Mouse (Mus musculus) hindbrain, postnatal 0 days (tissue): ENCODE results near the gene S100a13. TPM values are rescaled to one million over a fixed set of nuclear protein-coding genes. Genes with fewer than 3 reads are reported as not detected.

Source experiments
- ATAC-seq: fragments of 200-750 bp; cut with Nextera tagmentation; 2 replicates; pipeline ENCODE4 v1.8.0; 2017; ENCODE audit warnings: mild to moderate bottlenecking, moderate TSS enrichment, moderate library complexity
- DNase-seq: peaks from one replicate; pipeline ENCODE4 v3.0.0-alpha.2; 2015; ENCODE audit warnings: low spot score
- H3K27ac ChIP-seq: fragments of 300-500 bp; sonication (generic); 2 replicates; pipeline ENCODE4 v1.5.1; 2014; ENCODE audit warnings: mild to moderate bottlenecking
- H3K27me3 ChIP-seq: fragments of 300-500 bp; sonication (generic); 2 replicates; pipeline ENCODE4 v1.6.1; 2014; ENCODE audit warnings: low read length, mixed read lengths; ENCODE audit not compliant: insufficient read depth
- H3K36me3 ChIP-seq: fragments of 300-500 bp; sonication (generic); 2 replicates; pipeline ENCODE4 v1.6.1; 2014; ENCODE audit warnings: low read length, mixed read lengths; ENCODE audit not compliant: insufficient read depth
- H3K4me1 ChIP-seq: fragments of 300-500 bp; sonication (generic); 2 replicates; pipeline ENCODE4 v1.6.1; 2014; ENCODE audit warnings: antibody characterized with exemption, low read length, mixed read lengths; ENCODE audit not compliant: insufficient read depth
- H3K4me2 ChIP-seq: fragments of 300-500 bp; sonication (generic); 2 replicates; pipeline ENCODE4 v1.6.1; 2014; ENCODE audit warnings: low read depth, mild to moderate bottlenecking, low read length, moderate library complexity, mixed read lengths
- H3K4me3 ChIP-seq: fragments of 300-500 bp; sonication (generic); 2 replicates; pipeline ENCODE4 v1.5.1; 2014; ENCODE audit warnings: low read length
- H3K9ac ChIP-seq: fragments of 300-500 bp; sonication (generic); replicated peaks from 2 replicates; pipeline ENCODE4 v1.6.1; 2014; ENCODE audit warnings: mild to moderate bottlenecking, low read length, moderate library complexity, mixed read lengths
- H3K9me3 ChIP-seq: fragments of 300-500 bp; sonication (generic); 2 replicates; pipeline ENCODE4 v1.6.1; 2016; ENCODE audit warnings: low read length, mixed read lengths
- CTCF ChIP-seq: IDR thresholded peaks from 2 replicates; pipeline ENCODE4 v1.5.1; 2016; ENCODE audit warnings: antibody characterized with exemption, control low read depth, low read depth
- WGBS: fragments of 180-500 bp; shearing (Covaris S2); extraction: QIAGEN DNeasy Blood & Tissue Kit; methylation state at CpG from one replicate; pipeline ENCODE4 v1.1.7; 2014; 5-methylcytosine and 5-hydroxymethylcytosine counted together
- polyA plus RNA-seq: library from polyadenylated mRNA; unstranded; fragments of >200 nt; fragmentation: Nextera tagmentation; extraction: Ambion mirVana; gene quantifications from 2 replicates; pipeline ENCODE4 v1.2.1, GENCODE M21; 2015
- total RNA-seq: library from RNA; depleted of rRNA; stranded (reverse); fragments of >200 nt; gene quantifications from 2 replicates; pipeline ENCODE4 v1.2.3, GENCODE M21; 2014; rRNA removed

The S100a13 gene
- total RNA-seq (5.2 and 10.9 TPM in 2 replicates), polyA plus RNA-seq (37.9 and 41.4 TPM in 2 replicates)

DNA sequence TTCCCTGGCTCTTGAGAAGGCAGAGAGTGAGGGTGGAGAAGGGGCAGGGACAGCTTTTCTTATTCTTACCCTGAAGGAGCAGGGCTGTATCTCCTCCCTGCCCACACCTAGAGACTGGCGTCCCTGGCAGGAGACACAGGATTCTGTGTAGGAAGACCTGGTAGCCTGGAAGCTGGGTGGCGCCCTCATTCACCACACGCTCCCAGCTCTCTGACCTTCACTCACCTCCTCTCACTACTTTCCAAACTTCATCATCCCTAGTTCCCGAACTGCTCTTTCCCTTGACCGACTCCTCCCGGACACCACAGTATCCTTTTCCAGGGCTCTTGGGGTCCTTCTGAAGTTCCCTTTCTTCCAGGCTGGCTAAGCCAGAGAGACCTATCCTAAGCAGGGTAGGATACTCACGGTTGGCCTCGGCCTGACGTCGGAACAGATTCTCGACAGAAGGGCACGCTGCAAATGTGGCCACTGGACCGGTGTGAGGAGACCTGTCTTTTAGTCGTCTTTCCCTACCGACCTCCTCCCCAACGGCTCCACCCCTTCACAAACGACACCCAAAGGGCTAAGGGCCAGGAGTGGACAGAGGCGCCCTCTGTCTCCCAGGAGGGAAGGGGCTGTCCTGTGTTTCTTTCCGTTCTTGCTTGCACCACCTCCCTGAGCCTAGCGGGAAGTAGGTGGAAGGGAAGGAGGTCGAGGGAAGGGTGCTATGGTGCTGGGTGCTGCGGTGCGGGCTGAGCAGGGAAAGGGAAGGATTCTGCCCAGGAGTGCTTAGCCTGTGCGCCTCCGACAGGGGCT, at the start of gene S100a13, which contains the start of gene S100a1:
Gene S100a13, plus strand, starts transcription at position 640 of the 795 bp plus-strand sequence.
Gene S100a1, minus strand, starts transcription at position 597 of the 795 bp plus-strand sequence.
- Histone ChIP-seq H3K9me3 (no peaks in the 10 kb centered on the region), H3K27me3 (peaks cover 4% of the 10 kb centered on the region), H3K4me1 (peaks cover 7% of the 10 kb centered on the region; the same call in 1 of the 2 replicates), H3K9ac (0 out of 2 replicates have a peak within 1 kb of the TSS, but pooled peaks have one; percentile 22), H3K27ac (peak within 1 kb of the TSS; percentile 42; the same call in 1 of the 2 replicates), H3K4me2 (peak within 1 kb of the TSS; percentile 56), H3K4me3 (peak within 1 kb of the TSS; percentile 26), H3K36me3 (no peaks in the 10 kb centered on the region)
- WGBS = 8% methylated on average over 24 of the region's 25 CpGs
- ATAC-seq = peak; percentile 37; the same call in 1 of the 2 replicates
- DNase-seq = peak; percentile 52
- peak; percentile 50; the same call in 1 of the 2 replicates for TF ChIP-seq CTCF

DNA sequence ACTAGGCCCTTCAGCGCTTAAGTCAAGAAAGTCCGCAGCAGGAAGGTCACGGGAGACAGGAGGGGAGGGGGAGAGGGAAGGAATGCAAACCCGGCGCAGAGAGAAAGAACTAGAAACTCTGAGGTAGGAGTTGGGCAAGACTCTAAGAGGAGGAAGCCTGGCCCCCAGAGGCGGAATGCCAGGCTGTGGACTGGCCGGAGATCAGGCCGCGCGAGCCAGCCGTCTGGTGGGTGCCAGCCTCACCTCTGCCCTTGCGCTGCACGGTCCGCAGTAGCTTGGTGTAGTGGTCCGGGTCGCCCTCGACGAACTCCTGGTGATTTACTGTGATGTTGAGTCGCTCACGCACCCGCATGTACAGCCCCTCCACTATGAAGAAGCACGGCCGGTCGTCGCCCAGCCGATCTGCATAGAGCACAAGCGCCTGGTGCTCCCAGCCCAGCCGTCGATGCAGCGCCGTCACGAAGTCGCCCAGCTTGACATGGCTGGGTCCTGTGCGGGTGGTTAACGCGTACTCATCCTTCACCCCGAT, 49.6 kb upstream of the S100a13 start:
- no peak for DNase-seq
- Histone ChIP-seq H3K4me2 (peak overlapping the region; percentile 96), H3K4me3 (peak overlapping the region; percentile 56), H3K27ac (no peak overlapping the region), H3K4me1 (no peaks in the 10 kb centered on the region), H3K36me3 (no peaks in the 10 kb centered on the region), H3K9ac (no peak overlapping the region; the same call in 1 of the 2 replicates), H3K9me3 (no peaks in the 10 kb centered on the region), H3K27me3 (peaks cover 3% of the 10 kb centered on the region)
- peak; percentile 12; the same call in 1 of the 2 replicates for ATAC-seq
- WGBS = 9% methylated on average over 37 of the region's 37 CpGs
- no peak for TF ChIP-seq CTCF

DNA sequence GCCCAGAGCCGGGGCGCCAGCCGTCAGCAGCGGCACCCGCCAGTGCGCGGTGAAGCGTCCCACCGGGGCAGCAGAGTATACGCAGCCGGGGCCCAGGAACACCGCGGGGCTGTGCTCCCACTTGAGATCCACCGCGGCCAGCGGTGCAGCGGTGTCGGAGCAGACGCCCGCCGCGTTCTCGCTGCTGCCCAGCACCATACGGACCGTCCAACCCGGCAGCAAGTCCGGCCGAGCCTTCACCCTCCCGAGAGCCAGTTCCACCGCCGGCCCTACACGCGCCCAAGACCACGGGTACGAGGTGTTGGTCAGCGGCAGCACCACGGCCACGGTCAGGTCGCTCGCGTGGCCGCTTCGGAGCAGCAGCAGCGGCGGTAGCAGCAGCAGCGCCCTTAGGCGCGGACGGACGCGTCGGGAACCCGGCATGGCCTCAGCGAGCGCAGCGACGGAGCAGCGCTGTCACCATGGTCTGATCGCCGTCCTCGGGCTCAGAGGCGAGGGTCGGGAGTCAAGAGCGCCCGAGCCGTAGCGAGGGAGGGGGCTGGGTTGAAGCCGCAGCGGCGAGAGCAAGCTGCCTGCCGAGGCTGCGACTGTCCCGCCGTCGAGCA, 49.1 kb upstream of the S100a13 start:
- H3K27me3 ChIP-seq = peaks cover 3% of the 10 kb centered on the region
- H3K9ac ChIP-seq = peak overlapping the region; percentile 49
- DNase-seq = peak; percentile 22
- TF ChIP-seq CTCF = no peak
- no peaks in the 10 kb centered on the region for H3K4me1 ChIP-seq
- H3K4me2 ChIP-seq = peak overlapping the region; percentile 96
- no peaks in the 10 kb centered on the region for H3K9me3 ChIP-seq
- no peaks in the 10 kb centered on the region for H3K36me3 ChIP-seq
- WGBS = under 1% methylated on average over 73 of the region's 75 CpGs
- no peak overlapping the region for H3K27ac ChIP-seq
- peak overlapping the region; percentile 56 for H3K4me3 ChIP-seq
- peak; percentile 52 for ATAC-seq

DNA sequence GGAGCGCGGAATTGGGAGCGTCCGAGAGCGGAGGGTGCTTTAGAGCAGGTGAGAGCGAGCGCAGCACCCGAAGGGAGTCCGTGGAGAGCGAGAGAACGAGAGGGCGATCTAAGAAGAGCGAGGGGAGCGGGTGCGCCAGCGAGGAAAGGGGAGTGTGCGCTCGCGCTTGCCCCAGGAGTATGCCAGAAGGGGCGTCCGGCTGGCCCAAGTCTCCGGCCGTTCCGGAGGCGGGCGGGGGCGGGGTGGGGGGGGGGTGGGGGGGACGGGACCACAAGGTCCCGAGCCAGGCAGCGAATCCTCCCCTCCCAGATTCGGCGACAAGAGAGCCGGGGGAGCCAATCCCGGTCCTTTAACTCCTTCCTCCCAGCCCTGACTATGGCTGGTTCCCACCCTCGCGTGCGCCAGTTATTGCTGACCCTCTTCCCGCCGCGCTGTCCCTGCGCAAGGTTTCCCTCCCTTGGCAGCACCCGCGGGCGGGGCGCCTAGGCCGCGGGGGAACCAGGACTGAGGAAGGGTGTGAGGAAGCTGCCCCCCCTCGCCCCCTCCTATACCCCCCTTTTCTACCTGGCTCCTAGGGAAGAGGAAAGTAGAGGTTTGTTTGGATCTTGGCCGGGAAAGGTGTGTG, 48.4 kb upstream of the S100a13 start, which contains the start of gene Npr1:
Gene Npr1, minus strand, starts transcription at position 181 of the 625 bp plus-strand sequence.
- peaks cover 3% of the 10 kb centered on the region for H3K27me3 ChIP-seq
- no peak for TF ChIP-seq CTCF
- WGBS = 0% methylated on average over 26 of the region's 49 CpGs
- ATAC-seq = peak; percentile 41
- H3K36me3 ChIP-seq = no peaks in the 10 kb centered on the region
- H3K27ac ChIP-seq = no peak within 1 kb of the TSS
- peak within 1 kb of the TSS; percentile 96 for H3K4me2 ChIP-seq
- H3K9me3 ChIP-seq = no peaks in the 10 kb centered on the region
- DNase-seq = no peak
- peak within 1 kb of the TSS; percentile 56 for H3K4me3 ChIP-seq
- no peaks in the 10 kb centered on the region for H3K4me1 ChIP-seq
- H3K9ac ChIP-seq = peak within 1 kb of the TSS; percentile 49

DNA sequence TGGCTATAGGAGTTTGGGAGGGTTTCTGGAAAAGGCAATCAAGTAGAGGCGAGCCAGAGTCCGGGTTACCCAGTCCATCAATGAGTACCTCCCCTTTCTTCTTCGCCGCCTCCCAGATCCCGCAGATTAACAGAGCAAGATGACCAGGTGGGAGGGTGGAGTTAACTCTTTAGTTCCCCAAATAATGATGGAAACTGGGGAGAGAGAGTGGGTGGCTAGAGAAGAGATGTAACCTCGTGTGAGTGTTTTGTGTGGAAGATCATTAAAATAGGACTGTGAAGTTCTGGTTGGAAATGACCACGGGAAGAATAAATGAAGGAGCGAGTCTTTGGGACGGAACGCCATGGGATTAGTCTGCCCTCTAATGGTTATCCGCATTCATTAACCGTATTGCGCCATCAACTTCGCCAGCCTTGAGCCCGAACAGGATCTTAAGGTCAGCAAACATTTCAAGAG, 47.9 kb upstream of the S100a13 start:
- Histone ChIP-seq H3K4me3 (peak overlapping the region; percentile 56), H3K4me2 (peak overlapping the region; percentile 96), H3K27me3 (peaks cover 3% of the 10 kb centered on the region), H3K27ac (no peak overlapping the region), H3K4me1 (no peaks in the 10 kb centered on the region), H3K9ac (peak overlapping the region; percentile 49), H3K9me3 (no peaks in the 10 kb centered on the region), H3K36me3 (no peaks in the 10 kb centered on the region)
- TF ChIP-seq CTCF = peak; percentile 86
- peak; percentile 52 for ATAC-seq
- peak; percentile 86 for DNase-seq
- WGBS = under 1% methylated on average over 15 of the region's 15 CpGs
